Mouse (Mus musculus) E14TG2a.4 (cell line): Measurements from ENCODE around the gene Rin2.

Experiments
- CTCF ChIP-seq: conservative IDR thresholded peaks from 2 replicates; pipeline ENCODE4 v1.5.1; 2014; ENCODE audit warnings: low read length
- POU5F1 ChIP-seq: IDR thresholded peaks from 2 replicates; pipeline ENCODE4 v1.6.1; 2014; ENCODE audit warnings: low read length, borderline replicate concordance

DNA sequence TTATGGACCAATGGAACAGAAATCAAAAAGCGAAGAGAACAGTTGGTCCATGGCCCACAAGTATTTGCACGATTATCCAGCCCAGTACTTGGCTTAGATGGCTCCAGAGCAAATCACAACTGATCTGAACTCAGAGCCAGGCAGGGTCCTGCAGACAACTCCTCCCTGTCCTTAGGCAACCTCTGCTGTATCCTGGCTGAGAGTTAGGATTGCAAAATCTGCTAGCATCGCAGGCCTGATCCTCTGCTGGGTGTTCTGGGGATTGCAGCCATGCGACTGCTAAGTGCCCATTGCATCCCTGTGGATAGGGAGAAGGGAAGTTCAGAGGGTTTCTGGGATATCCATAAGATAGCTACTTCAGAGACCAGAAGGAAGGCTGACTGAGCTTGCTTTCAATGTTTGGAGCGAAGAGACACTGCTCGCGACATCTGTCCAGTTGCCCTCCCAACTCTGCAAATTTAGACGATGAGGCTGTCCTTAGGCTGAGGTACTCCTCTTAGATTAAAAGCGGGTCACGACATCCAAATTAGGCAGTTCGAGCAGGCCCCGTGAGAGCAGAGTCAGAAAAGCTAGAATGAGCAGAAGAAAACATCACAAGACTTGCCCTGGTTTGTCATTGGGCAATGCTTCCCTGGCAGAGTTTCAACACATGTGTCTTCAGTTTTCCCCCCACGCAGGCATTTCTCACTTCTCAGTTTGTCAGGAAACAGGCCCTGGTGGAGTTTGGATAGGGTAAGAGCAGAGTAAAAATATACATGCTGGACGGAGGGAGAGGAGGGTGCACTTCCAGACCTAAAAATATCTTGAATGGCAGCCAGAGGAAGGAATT, 213.1 kb downstream of the Rin2 start:
- TF ChIP-seq CTCF: peak; percentile 69
- no peak for TF ChIP-seq POU5F1
